Mouse (Mus musculus) v-Abl transformed pro-B cells (cell line): Measurements from ENCODE around the gene Mpg.

Experiments
- in situ Hi-C, 2 experiments: fragments of 400-800 bp; cut with MboI; formaldehyde crosslinking; loops; one replicate each; pipeline ENCODE4 v1.15.1; 2025; ENCODE audit not compliant: unreplicated experiment in 2 of 2

Gene Mpg

DNA sequence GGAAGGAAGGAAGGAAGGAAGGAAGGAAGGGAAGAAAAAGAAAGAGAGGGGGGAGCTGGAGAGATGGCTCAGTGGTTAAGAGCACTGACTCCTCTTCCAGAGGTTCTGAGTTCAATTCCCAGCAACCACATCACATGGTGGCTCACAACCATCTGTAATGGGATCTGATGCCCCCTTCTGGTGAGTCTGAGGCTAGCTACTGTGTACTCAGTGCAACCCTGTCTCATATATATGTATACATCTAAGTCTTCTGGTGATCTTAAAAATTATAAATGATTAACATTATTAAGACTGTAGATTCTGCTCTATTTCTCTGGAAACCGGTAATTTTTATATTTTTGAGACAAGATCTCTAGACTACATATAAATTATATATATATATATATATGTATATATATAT, 25.3 kb upstream of the Mpg start:
- in situ Hi-C loops, result loop anchor here (10.0 to 25.0 kb wide), 2 partner anchors 436 to 964 kb away; partner anchors contain the start of genes Npm1 (in 2 of the 2) and Fbxw11 (in 1 of the 2)

DNA sequence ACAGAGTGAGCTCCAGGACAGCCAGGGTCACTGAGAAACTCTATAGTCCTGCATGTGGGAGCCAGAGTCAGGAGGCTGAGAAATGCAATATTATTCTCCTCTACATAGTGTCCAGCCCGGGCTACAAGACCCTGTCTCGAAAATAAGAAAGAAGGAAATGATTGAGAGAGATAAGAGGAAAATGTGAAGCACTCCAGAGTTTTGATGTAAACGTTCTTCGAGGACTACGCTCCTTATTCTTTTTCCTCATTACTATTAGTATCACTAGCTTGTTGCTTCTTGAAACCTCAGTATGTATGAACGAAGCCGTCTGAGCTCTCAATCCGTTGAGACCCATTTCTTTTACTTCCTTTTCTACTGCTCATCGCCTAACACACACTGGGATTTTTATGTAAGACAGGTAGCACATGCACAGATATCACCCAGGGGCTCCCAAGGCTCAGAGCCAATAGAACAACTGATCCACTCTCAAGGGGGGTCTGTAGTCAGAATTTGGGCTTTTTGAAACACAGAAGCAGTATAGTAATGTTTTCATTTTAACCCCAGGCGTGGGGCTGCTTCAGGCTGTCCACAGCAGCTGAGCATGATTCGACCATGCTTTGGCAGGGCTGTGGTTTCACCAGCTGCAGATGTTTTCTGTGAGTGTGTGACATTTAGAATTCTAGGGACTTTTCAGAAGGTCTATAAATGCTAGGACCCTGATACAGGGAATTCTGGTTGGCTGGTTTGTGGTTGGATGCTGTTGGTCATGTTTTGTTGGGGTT, 24.2 kb upstream of the Mpg start:
- in situ Hi-C loops, result loop anchor here (10.0 to 25.0 kb wide), 2 partner anchors 435 to 963 kb away; partner anchors contain the start of genes Npm1 (in 2 of the 2) and Fbxw11 (in 1 of the 2)

DNA sequence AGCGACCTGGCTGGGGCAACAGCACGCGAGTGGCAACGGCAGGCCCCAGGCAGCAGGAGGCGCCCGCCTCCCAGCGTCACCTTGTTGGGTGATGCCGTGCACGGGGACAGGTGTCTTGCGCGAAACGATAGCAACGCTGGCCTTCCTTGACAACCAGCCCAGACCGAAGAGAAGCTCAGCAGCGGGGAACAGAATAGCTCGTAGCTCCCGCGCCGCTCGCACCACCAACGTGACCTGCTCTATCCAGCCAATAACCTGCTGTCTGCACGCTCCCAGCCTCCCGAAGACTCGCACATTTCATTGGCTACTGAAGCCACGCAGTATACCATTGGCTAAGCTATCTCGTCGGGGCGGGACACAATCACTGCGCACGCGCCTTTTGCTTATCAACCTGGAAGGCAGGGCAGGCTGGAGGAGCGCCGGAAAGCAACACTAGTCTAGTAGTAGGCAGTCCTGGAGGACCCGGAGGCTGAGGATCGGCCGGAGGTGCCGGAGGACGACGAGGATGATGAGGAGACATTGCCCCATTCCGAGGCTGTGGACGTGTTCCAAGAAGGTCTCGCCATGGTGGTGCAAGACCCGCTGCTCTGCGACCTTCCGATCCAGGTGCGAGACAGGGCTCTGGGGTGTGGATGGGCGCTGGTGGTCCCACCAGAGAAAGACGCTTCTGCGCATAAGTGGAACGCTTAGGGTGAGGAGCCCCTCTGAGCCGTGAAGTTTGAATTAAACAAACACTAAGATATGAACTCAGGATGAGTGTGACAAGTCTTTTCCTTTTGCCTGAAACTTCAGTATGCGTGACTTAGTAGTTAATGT, 21.0 kb upstream of the Mpg start, which contains the start of gene Snrnp25:
Snrnp25 (plus strand) TSS at position 358 of the 816 bp plus-strand sequence.
- in situ Hi-C loops, result loop anchor here (10.0 to 25.0 kb wide), 2 partner anchors 432 to 960 kb away; partner anchors contain the start of genes Npm1 (in 2 of the 2) and Fbxw11 (in 1 of the 2)

DNA sequence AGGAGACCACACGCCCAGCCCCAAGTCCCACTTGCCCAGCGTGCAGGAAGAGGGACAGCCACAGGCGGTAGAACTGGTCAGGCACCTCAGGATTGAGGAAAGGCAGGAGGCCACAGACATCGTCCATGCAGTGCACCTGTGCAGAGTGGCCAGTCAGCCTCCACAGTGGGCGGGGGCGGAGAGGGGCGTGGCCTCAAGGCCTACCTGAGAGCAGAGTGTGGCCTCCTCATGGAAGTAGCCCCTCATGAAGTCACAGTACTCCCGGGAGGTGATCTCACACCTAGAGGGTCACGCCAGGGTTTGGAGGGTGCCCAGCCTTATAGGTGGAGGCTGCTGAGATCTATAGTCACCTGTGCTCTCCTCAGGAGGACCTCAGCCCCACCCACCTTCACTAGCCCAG, 15.7 kb upstream of the Mpg start:
- in situ Hi-C loops, result loop anchor here (5.0 to 25.0 kb wide), 2 partner anchors 42 to 427 kb away; partner anchors contain the start of gene Fbxw11 (in 1 of the 2)

DNA sequence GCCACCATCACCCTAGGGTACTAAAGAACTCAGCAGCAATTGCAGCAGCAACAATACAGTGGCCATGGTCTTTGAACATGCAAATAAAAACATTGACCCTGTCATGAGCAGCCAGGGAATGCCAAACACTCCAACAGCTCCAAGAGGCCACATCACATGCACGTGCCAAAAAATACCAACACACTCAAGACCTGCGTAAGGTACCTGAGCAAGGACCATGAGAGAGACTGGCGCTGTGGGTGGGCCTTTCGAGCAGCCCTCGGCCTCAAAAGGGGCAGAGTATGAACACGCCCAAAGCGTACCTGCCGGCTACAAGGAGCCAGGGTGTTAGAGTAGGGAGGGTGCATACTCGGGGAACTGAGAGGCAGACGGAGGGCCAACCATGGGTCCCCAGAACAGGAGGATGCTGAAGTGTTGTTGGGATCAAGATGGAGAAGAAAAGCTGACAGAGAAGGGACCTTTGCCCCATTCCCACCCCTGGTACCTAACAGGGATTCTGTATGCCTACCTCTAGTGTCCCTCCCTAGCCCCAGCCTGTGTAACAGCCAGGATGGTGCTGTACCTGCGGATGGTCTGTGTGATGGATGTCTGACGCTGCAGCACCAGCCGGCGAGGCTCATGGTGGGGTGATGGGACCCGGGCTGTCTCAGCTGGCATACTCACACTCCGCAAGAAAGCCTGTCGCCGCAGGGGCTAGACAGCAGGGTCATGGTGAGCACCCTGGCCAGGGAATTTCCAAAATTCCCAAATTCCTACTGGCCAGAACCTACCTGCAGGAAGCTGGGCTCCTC, 10.7 kb upstream of the Mpg start:
- in situ Hi-C loops, result loop anchor here in 1 of 2 experiments (25.0 kb wide), 1 partner anchor 422 kb away; the partner anchor contains the start of gene Fbxw11

DNA sequence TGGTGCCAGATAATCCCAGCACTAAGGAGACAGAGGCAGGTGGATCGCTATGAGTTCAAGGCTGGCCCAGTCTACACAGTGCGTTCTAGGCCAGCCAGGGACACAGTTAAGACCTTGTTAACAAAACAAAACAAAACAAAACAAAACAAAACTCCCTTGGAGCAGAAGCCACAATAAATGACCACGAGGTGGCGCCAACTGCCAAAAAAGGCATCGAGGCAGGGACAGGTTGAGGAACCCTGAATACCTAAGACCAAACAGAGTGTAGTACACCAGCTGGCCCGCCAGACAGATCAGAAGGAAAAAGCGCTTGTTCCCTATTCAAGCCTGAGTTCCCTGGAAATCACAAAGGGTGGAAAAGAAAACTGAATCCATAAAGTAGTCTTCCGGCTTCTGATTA, 9.5 kb upstream of the Mpg start:
- in situ Hi-C loops, result loop anchor here in 1 of 2 experiments (25.0 kb wide), 1 partner anchor 420 kb away; the partner anchor contains the start of gene Fbxw11

DNA sequence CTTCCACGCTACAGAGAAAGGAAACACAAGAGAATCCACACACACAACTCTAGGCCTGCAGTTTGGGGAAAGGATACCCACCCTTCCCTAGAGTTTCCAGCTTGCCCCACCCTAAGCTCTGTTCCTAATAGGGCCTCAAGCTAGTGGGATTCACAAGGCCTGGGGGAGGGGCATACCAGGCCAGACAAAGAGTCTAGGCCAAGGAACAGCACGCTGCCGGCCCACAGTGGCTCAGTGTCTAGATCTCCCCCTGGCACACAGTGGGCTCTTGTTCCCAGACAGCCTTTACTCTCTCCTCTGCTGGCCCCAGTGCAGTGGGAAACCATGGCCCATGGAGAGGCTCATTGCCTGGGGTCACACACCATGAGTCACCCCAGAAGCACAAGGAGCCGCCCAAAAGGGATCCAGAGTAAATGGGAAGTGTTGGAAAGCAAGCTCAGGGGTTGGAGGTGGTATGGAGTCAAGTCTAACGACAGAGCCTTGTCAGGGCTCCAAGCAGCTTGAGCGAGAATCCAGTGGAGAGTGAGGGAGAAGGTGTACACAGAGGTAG, 7.7 kb upstream of the Mpg start:
- in situ Hi-C loops, result loop anchor here in 1 of 2 experiments (25.0 kb wide), 1 partner anchor 419 kb away; the partner anchor contains the start of gene Fbxw11

DNA sequence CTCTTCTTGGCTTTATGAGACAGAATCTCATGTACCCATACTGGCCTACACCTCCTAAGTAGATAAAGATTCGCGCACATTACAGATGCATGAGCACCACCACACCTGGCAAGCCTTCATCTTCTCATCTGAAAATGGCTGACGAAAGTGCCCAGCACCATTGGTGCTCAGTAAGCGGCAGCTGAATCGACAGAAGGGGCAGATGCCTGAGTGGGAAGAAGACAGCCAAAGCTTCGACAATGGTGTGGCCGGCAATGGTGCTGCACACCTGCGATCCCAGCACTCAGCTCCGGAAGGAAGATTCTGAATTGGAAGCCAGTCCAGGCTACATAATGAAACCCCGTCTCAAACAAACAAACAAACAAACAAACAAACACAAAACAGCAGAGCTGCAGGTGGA, 7.0 kb upstream of the Mpg start:
- in situ Hi-C loops, result loop anchor here in 1 of 2 experiments (25.0 kb wide), 1 partner anchor 418 kb away; the partner anchor contains the start of gene Fbxw11

DNA sequence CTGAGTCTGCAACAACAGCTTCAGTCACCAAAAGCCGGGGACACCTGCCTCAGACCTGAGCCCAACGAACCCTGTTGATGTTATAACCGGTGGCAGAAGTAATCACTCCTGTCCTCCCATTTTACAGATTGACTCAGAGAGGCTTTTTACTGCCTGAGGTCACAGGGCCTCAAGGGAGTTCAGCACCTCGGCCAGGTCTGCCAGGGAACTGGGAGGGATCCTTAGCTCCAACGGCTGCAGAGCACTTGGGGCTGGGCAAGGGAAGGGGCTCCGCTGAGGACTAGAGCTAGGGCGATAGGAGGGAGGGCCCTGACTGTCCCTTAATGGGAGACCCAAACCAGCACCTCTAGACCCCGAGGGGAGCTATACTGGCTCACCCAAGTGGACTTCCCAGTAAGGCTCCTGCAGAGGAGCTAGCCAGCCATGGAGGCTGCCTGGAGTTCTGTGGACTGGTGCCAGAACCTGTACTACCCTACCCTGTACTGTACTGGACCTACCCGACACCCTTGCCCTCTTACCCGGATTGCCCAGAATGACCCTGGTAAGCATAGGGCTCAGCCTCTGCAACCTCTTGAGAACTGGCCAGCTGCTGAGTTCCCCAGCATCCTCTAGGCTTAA, 5.6 kb upstream of the Mpg start:
- in situ Hi-C loops, result loop anchor here in 1 of 2 experiments (25.0 kb wide), 1 partner anchor 417 kb away; the partner anchor contains the start of gene Fbxw11

DNA sequence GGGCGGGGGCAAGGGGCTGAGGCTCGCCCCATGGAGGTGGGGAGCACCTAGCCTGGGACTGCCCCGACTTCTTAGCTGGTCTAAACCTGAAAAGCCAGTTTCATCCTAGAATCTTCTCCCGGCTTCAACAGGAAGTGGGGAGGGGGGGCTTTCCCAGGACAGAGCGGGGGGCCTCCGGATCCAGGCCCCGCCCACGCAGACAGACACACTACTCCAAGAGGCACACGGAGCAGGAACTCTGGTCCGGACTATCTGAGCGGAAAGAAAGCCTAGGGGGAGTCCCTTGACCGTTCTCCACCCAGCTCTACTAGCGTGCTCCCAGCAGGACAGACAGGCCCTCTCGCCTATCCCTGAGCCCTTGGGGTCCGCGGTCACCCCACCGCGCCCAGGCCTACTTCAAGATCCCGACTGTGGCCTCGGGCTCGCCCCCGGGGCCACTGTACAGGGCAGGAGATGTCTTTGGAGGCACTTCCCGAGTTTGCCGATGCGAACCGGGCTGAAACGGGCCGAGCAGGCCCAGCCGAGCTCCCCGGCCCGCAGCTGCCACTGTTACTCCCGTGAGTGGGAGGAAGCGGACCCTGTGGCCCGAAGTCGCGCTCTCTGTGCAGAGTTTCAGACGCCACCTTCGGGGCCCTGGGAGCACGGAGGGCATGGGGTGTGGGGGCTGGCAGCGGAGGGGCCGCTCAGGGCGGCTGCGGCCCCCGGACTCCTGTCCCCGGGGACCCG, 4.9 kb upstream of the Mpg start:
- in situ Hi-C loops, result loop anchor here in 1 of 2 experiments (25.0 kb wide), 1 partner anchor 416 kb away; the partner anchor contains the start of gene Fbxw11

DNA sequence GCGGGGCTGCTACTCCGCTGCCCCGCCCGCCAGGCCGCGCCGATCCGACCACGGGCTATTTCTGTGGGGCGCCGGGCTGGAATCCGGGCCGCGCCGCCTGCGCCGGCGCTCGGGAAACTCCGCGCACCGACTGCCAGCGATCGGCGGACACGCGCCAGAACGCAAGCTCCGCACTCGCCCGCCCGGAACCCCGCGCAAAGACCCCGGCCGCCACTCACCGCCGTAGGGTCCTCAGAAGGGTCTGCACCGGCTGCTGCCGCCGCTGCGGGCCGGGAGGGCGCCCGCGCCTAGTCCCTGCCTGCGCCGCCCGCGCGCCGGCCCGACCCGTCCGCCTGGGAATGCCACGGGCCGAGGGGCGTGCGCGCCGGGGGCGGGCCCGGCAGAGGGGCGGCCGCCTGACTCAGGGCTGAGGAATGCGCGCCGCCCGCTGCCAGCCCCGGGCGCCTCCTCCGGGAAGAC, 4.3 kb upstream of the Mpg start, which contains the start of gene Rhbdf1:
Rhbdf1 (minus strand) TSS at position 350 of the 459 bp plus-strand sequence.
- in situ Hi-C loops, result loop anchor here in 1 of 2 experiments (25.0 kb wide), 1 partner anchor 415 kb away; the partner anchor contains the start of gene Fbxw11

DNA sequence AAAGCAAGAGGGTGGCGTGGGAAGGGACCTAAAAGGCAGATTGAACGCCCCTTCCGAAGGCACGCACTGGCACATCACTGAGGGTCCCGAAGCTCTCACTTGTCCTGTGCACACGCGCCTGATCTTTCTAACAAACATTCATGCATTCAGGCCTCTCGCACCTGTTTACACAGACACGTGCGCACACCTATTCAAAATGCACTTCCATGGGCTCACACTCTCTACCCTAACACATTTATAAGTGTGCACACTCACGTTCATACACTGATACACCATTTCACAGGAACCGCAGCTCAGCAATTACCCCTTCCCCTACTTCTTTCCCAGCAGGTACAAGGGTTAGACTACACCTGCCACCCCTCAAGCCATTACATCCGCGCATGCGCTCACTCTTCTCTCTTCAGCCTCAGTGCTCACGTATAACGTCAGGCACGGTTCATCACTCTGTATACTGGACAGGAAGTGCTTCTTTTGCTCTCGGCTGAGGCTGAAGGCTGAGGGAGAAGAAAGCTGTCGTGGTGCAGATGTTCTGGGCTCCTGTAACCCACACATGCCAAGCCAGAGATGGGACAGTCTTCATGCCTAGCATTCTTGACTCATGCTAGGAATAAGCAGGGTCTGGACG, 3.6 kb upstream of the Mpg start:
- in situ Hi-C loops, result loop anchor here in 1 of 2 experiments (25.0 kb wide), 1 partner anchor 415 kb away; the partner anchor contains the start of gene Fbxw11

DNA sequence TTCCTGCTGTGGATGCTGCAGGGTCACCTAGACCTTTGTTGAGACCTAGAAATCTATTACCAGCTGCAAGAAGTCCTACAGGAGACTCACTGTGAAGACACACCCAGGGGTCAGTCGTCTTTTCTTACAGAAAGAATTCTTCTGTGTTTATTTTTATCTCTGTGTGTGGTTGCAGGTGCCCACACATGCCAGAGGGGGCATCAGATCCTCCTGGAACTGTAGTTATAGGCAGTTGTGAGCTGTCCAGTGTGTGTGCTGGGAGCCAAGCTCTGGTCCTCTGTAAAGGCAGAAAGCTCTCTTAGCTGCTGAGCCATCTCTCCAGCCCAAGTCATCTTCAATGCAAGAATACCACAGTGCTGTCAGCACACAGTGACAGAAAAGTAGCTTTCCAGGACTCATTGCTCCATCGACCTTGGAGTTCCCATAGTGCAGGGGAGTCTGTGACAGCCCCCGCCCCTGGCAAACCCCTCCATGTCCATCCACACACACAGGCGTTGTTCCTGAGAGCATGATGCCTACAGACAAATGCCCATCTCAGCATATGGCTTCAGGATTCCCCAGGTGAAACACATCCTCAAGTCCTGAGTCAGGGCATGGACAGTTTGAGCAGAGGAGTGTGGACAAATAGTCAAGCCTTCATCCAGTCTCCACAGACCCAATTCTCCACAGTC, 2.9 kb upstream of the Mpg start:
- in situ Hi-C loops, result loop anchor here in 1 of 2 experiments (25.0 kb wide), 1 partner anchor 414 kb away; the partner anchor contains the start of gene Fbxw11

DNA sequence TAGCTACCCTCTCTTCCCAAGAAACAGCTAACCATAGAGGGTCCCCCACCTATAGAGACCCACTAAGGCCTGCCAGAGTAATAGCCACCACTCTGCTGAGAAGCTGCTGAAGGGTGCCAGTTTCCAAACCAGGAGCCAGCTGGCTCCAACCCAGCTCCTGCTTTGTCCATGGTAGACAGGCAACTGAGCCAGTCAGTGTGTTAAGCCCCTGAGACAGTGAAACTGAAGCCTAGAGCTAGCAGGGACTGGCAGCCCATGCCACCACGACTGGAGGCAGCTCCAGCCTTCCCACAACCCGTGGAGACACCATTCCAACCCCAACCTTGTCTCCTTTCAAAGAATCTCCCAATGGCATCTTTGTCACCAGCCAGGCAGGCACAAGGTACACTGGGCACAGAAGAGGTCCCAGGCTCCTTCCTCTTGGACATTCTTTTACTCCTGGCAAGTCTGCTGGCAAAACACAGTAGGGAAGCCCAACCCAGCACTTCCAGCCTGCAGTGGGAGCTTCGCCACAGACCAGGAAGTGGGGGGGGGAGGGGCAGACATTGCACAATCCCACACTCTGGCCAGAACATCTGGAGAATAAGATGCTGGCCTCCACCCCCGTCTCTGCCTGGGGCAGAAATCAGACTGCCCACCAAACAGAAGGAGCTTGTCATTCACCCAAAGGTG, 1.7 kb upstream of the Mpg start:
- in situ Hi-C loops, result loop anchor here in 1 of 2 experiments (25.0 kb wide), 1 partner anchor 413 kb away; the partner anchor contains the start of gene Fbxw11

DNA sequence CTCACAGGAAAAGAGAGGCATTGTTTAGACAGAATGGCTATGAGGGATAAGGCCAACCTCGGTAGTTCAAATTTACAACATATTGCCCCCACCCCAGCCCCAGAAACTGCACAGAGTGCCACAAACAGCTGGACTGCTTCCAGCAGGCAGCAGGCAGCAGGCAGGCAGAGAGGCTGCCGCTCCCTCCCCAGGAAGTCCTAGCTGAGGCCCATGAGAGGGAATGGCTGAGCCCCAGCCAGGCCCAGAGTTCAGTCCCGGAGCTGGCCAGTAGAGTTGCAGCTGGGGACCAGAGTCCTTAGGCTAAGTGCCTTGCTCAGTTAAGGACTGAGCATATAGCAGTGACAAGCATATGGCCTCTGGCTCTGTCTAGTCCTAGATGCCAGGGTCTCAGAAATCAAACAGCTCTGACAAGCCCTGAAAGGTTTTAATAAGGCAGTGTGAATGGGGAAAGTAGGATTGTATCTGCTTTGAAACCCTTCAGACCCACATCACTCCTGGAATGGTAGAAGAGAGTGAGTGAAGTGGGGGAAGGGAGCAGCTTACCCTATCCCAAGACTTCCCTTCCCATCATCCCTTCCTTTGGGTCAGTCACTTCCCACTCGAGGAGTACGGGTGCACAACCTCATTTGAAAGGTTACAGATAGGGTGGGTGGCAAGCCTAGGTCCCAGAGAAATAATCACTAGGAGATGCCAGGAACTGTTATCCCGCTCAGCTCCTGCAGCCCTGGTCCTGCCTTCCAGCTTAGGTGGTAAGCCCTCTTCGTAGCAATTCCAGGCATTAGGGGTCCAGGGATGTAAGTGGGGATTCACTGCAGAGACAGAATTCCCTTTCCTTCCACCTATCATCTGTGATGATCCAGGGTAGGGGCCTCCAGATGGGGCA, 842 bp upstream of the Mpg start:
- in situ Hi-C loops, result no loop called here
